Mouse (Mus musculus) heart, postnatal 14 days (tissue): ENCODE measurements around the gene Lrtm2. TPM values are rescaled to one million over a fixed set of nuclear protein-coding genes. Genes with fewer than 3 reads are reported as not detected.
A peak's percentile ranks its signal among the peaks of the same experiment; 100 is the strongest.

Experiments
- DNase-seq, 2 experiments: peaks; one replicate each; pipeline ENCODE4 v3.0.0; 2021 to 2022
- intact Hi-C: fragments of 180-260 bp; cut with DNase I; formaldehyde crosslinking; loops from one replicate; pipeline ENCODE4 v1.15.1; 2025
- total RNA-seq, 2 experiments: library from RNA; stranded (reverse); gene quantifications; 2 replicates each; pipeline ENCODE4 v1.2.3; 2021

Lrtm2 gene
- total RNA-seq, 2 experiments from 2014 or later, result 0.10 to 0.19 TPM

- intact Hi-C loops, result no loop called here
These were observed 7.8 kb upstream of the Lrtm2 start for GRCm38 (mm10) chr6:119338121-119338912.

GRCm38 (mm10) chr6:119337287-119337686 is 6.7 kb upstream of the Lrtm2 start:
- DNase-seq, result no peak
- intact Hi-C loops, result no loop called here

More at GRCm38 (mm10) chr6:119338121-119338912, 7.8 kb upstream of the Lrtm2 start:
- no peak for DNase-seq

- intact Hi-C loops, result no loop called here
- no peak for DNase-seq
These were observed 5.6 kb upstream of the Lrtm2 start for GRCm38 (mm10) chr6:119336124-119336523.

- intact Hi-C loops, result no loop called here
- DNase-seq, result no peak
These were observed 3.3 kb upstream of the Lrtm2 start for GRCm38 (mm10) chr6:119333831-119334230.

- intact Hi-C loops, result no loop called here
- DNase-seq, result no peak
These were observed 2.6 kb upstream of the Lrtm2 start for GRCm38 (mm10) chr6:119333202-119333601.

- intact Hi-C loops, result no loop called here
- DNase-seq, result no peak
These were observed 1.5 kb upstream of the Lrtm2 start for GRCm38 (mm10) chr6:119332111-119332510.

GRCm38 (mm10) chr6:119329936-119330335 is 630 bp downstream of the Lrtm2 start:
- DNase-seq, result no peak
- intact Hi-C loops, result no loop called here

GRCm38 (mm10) chr6:119329215-119329714 is 1.3 kb downstream of the Lrtm2 start:
- intact Hi-C loops, result no loop called here
- peak in 1 of 2 experiments; percentile 46 for DNase-seq

GRCm38 (mm10) chr6:119328521-119329115 is 1.9 kb downstream of the Lrtm2 start:
- no peak for DNase-seq
- intact Hi-C loops, result no loop called here

GRCm38 (mm10) chr6:119326541-119326940 is 4.0 kb downstream of the Lrtm2 start:
- no peak for DNase-seq
- intact Hi-C loops, result no loop called here

GRCm38 (mm10) chr6:119325978-119326377 is 4.6 kb downstream of the Lrtm2 start:
- intact Hi-C loops, result no loop called here
- no peak for DNase-seq

GRCm38 (mm10) chr6:119324776-119325175 is 5.8 kb downstream of the Lrtm2 start:
- DNase-seq, result no peak
- intact Hi-C loops, result no loop called here

- DNase-seq, result no peak
- intact Hi-C loops, result no loop called here
These were observed 8.8 kb downstream of the Lrtm2 start for GRCm38 (mm10) chr6:119321752-119322151.

- intact Hi-C loops, result no loop called here
- DNase-seq, result peak; percentile 39 to 65
These were observed 10.1 kb downstream of the Lrtm2 start for GRCm38 (mm10) chr6:119320481-119320880.

GRCm38 (mm10) chr6:119319358-119319757 is 11.2 kb downstream of the Lrtm2 start:
- intact Hi-C loops, result no loop called here

GRCm38 (mm10) chr6:119318732-119319131 is 11.8 kb downstream of the Lrtm2 start:
- DNase-seq, result no peak
- intact Hi-C loops, result no loop called here

More at GRCm38 (mm10) chr6:119319358-119319757, 11.2 kb downstream of the Lrtm2 start:
- DNase-seq, result no peak

GRCm38 (mm10) chr6:119314751-119315476 is 15.7 kb downstream of the Lrtm2 start:
- no peak for DNase-seq
- intact Hi-C loops, result no loop called here

- no peak for DNase-seq
- intact Hi-C loops, result no loop called here
These were observed 16.8 kb downstream of the Lrtm2 start for GRCm38 (mm10) chr6:119313588-119314375.

GRCm38 (mm10) chr6:119313096-119313495 is 17.5 kb downstream of the Lrtm2 start:
- no peak for DNase-seq
- intact Hi-C loops, result no loop called here

- intact Hi-C loops, result no loop called here
- DNase-seq, result no peak
These were observed 18.2 kb downstream of the Lrtm2 start for GRCm38 (mm10) chr6:119312381-119312780.
